Mouse (Mus musculus) spleen, adult 2 months (tissue): ENCODE data around the gene Sycn.

Experiments
- CTCF ChIP-seq: fragments of 200-500 bp; IDR thresholded peaks from 2 replicates; pipeline ENCODE4 v1.5.1; 2011; ENCODE audit warnings: mild to moderate bottlenecking, inconsistent platforms; ENCODE audit not compliant: insufficient read depth, insufficient read length, insufficient replicate concordance; ENCODE audit errors: extremely low read depth
- POLR2A ChIP-seq: fragments of 200-500 bp; IDR thresholded peaks from 2 replicates; pipeline ENCODE4 v1.6.1; 2011; ENCODE audit warnings: low read depth, low read length, inconsistent platforms

GRCm38 (mm10) chr7:28568253-28568652, 27.6 kb downstream of the Sycn start:
- TF ChIP-seq CTCF (peak; percentile 49; the same call in 1 of the 2 replicates), POLR2A (no peak)
